Mouse (Mus musculus): Measurements from ENCODE around the gene Erp27. TPM values are rescaled to one million over a fixed set of nuclear protein-coding genes. Genes with fewer than 3 reads are reported as not detected.

Gene Erp27
- total and polyA plus RNA-seq, 3 experiments: 0.55 to 1.9 TPM; not detected in 1

GRCm38 (mm10) chr6:136940188-136940960 is 18.4 kb upstream of the Erp27 start (continued):
- TF ChIP-seq RAD21 (IDR thresholded peaks at IDR 0.05; ENCODE audit: low read depth, low read length) (peak; percentile 12; the same call in 1 of the 2 replicates), USF2 (conservative IDR thresholded peaks at IDR 0.05; ENCODE audit: low read depth, low read length) (no peak), SMC3 (IDR thresholded peaks at IDR 0.05; ENCODE audit: low read depth, low read length) (peak; percentile 24; the same call in 1 of the 2 replicates), ZNF384 (IDR thresholded peaks at IDR 0.05; ENCODE audit: low read depth, low read length) (no peak), SIN3A (IDR thresholded peaks at IDR 0.05; ENCODE audit: low read length) (peak; percentile 56), TCF12 (IDR thresholded peaks at IDR 0.05; ENCODE audit: low read depth, low read length) (peak; percentile 23; the same call in 1 of the 2 replicates), ZMIZ1 (IDR thresholded peaks at IDR 0.05; ENCODE audit: low read depth, low read length) (0 out of 2 replicates have a peak, but pooled peaks have one; percentile 24)

DNA sequence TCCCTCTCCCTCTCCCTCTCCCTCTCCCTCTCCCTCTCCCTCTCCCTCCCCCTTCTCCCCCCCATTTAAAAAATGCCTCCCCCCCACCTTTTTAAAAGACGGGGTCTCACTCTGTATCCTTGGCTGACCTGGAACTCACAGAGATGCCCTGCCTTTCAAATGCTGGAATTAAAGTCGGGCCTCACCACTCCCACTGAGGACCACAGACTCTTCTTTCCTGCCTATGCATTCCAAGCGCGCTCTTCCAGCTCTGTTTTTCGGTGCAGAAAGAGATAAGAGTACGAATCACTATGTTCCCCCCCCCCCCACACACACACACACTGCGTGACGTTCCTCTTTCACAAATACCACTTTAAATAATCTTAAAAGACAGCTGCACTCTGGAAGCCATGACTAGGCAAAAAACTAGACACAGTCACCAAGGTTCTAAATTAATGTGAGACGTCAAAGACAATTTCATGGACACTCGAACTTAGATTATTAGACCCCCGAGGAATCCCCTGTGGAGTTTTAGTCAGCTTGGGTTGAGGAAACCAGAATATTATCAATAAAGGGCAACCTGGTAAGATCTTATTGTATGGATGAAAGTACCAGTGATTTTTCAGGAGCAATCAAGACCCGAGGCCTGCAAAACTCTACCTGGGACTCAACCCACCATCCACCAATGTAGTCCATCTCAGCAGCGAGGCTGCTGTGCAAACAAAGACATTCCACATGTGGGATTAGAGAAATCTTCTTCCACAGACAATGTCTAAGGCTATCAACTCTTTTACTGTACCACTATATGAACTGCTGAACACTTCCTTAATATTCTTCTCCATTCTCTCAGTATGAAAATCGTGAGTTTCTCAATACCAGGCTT is 17.6 kb upstream of the Erp27 start:
- peak; percentile 45 for DNase-seq (ENCODE audit: extremely low read depth)
- dilution Hi-C loops (cut with MboI; ENCODE audit: extremely low pct_ligation_motif_present, extremely low pct_unique_long_range_greater_than_20kb, low sequenced_read_pairs): no loop called here
- Histone ChIP-seq H3K27me3 (replicated peaks) (no peaks in the 10 kb centered on the region), H3K4me3 (replicated peaks in 1 of 3; ENCODE audit: low read depth in 2 of 3, low read length in 2 of 3, poor library complexity in 1 of 3) (peak overlapping the region; percentile 58 to 91 (median 70)), H3K79me2 (replicated peaks; ENCODE audit: control insufficient read depth, extremely low read depth, insufficient read depth, poor library complexity, severe bottlenecking) (peaks cover 66% of the 10 kb centered on the region), H3K27ac (ENCODE audit: insufficient read depth, low read depth) (peak overlapping the region; percentile 94), H3K4me1 (ENCODE audit: control insufficient read depth in 1 of 2, insufficient read depth in 2 of 2) (peaks cover 7 to 51% of the 10 kb centered on the region in 2 experiments), H3K9me3 (replicated peaks; ENCODE audit: low read length) (no peaks in the 10 kb centered on the region), H3K4me2 (ENCODE audit: insufficient read depth, low read depth, poor library complexity, severe bottlenecking) (peak overlapping the region; percentile 66), H3K9ac (ENCODE audit: insufficient read depth, low read depth) (peak overlapping the region; percentile 90), H3K36me3 (replicated peaks in 1 of 2; ENCODE audit: control insufficient read depth in 1 of 2, insufficient read depth in 1 of 2, low read length in 1 of 2) (peaks cover 23 to 28% of the 10 kb centered on the region in 2 experiments)
- in situ Hi-C loops (cut with MboI; ENCODE audit: low pct_ligation_motif_present, low pct_unique_long_range_greater_than_20kb, low sequenced_read_pairs): no loop called here
- TF ChIP-seq MAX (IDR thresholded peaks at IDR 0.05; ENCODE audit: low read length) (no peak), SMC3 (IDR thresholded peaks at IDR 0.05; ENCODE audit: low read depth, low read length) (no peak), HCFC1 (IDR thresholded peaks at IDR 0.05; ENCODE audit: low read depth, low read length) (peak; percentile 7; the same call in 1 of the 2 replicates), NRF1 (IDR thresholded peaks at IDR 0.05; ENCODE audit: low read depth, low read length) (no peak), IRF4 (IDR thresholded peaks at IDR 0.05; ENCODE audit: low read depth, low read length) (peak; percentile 21; the same call in 1 of the 2 replicates), TBP (conservative IDR thresholded peaks at IDR 0.05; ENCODE audit: low read depth, low read length) (no peak), MAFK (IDR thresholded peaks at IDR 0.05; ENCODE audit: insufficient replicate concordance, low read length) (peak; percentile 86; the same call in 1 of the 2 replicates), SIN3A (IDR thresholded peaks at IDR 0.05; ENCODE audit: low read length) (peak; percentile 55; the same call in 1 of the 2 replicates)

Measured in CH12.LX (cell line).